Mouse (Mus musculus): ENCODE measurements at regions not wholly inside any gene's neighbourhood (a gene's known extent, or its start where the extent isn't known, plus 50 kb on each side); places are given as distances from the start of the nearest gene placed in this dataset.

GRCm38 (mm10) chr15:67686140-67686539 lies 1185.4 kb upstream of the Lrrc6 start:
- TF ChIP-seq CTCF (conservative IDR thresholded peaks at IDR 0.05; ENCODE audit: insufficient read depth, insufficient read length, low read depth, low read length) (no peak), POLR2A (IDR thresholded peaks at IDR 0.05; ENCODE audit: low read depth, low read length) (no peak)
